Mouse (Mus musculus) olfactory bulb, adult 2 months (tissue): ENCODE measurements at regions not wholly inside any gene's neighbourhood (a gene's known extent, or its start where the extent isn't known, plus 50 kb on each side); places are given as distances from the start of the nearest gene placed in this dataset.

Experiments
- H3K27ac ChIP-seq: fragments of 200-500 bp; 2 replicates; pipeline ENCODE4 v1.5.1; 2012; ENCODE audit warnings: low read depth, low read length; ENCODE audit not compliant: insufficient read depth
- H3K4me1 ChIP-seq: fragments of 200-500 bp; 2 replicates; pipeline ENCODE4 v1.6.1; 2012; ENCODE audit warnings: low read length; ENCODE audit not compliant: control insufficient read depth, insufficient read depth
- H3K4me3 ChIP-seq: fragments of 200-500 bp; 2 replicates; pipeline ENCODE4 v1.5.1; 2012; ENCODE audit warnings: mild to moderate bottlenecking, low read depth, low read length, moderate library complexity; ENCODE audit not compliant: insufficient read depth
- CTCF ChIP-seq: fragments of 200-500 bp; IDR thresholded peaks from 2 replicates; pipeline ENCODE4 v1.5.1; 2012; ENCODE audit warnings: low read depth, mild to moderate bottlenecking, low read length, moderate library complexity; ENCODE audit not compliant: insufficient read depth
- POLR2A ChIP-seq: fragments of 200-500 bp; IDR thresholded peaks from 2 replicates; pipeline ENCODE4 v1.6.1; 2012; ENCODE audit warnings: mild to moderate bottlenecking, low read depth, low read length, moderate library complexity; ENCODE audit not compliant: insufficient read depth
- WGBS: fragments of 180-500 bp; shearing (Covaris S2); methylation state at CpG from one replicate; pipeline ENCODE4 v1.1.7; 2018; 5-methylcytosine and 5-hydroxymethylcytosine counted together

DNA sequence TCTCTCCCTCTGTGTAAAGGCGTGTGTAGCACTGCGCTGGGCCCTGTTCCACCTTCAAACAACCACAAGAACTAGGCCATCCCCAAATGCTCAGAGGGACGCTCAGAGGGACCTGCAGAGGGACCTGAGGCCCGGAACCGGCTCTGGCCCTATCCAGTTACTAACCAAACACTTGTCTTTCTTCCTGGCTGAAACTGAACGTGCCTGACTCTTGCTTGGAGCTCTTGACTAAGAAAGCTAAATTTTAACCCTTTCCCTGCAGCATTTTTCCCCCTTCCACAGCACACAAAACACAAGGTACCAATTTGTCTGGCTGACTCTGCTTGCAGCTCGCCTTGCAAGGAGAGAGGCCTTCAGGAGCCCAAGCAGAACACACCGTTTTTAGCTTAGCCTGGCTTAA, 182.3 kb upstream of the Six2 start:
- TF ChIP-seq POLR2A (no peak), CTCF (no peak)
- Histone ChIP-seq H3K4me1 (peaks cover 17% of the 10 kb centered on the region), H3K27ac (no peak overlapping the region), H3K4me3 (no peak overlapping the region)
- 90% methylated on average over 8 of the region's 8 CpGs for WGBS

DNA sequence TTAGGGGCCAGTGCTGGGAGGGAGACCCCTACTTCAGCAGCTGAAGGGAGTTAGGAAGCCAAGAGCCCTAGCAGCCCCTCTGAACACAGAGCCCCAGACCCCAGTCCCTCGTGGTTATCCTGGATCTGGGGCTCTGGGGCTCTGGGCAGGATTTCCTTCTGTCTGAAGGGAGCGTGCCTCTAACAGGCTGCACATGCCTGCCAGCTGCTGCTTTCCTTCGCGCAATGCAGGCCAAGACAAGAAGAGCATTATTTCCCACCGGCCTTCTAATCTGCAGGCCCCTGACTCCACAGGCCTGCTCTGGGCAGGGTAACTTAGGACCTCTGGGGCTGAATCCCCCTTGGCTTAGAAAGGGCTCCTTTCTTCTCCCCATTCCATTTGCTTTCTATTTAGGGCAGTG, 181.1 kb upstream of the Six2 start:
- Histone ChIP-seq H3K27ac (no peak overlapping the region), H3K4me3 (no peak overlapping the region), H3K4me1 (peaks cover 14% of the 10 kb centered on the region)
- WGBS: 55% methylated on average over 5 of the region's 5 CpGs
- TF ChIP-seq POLR2A (no peak), CTCF (no peak)

DNA sequence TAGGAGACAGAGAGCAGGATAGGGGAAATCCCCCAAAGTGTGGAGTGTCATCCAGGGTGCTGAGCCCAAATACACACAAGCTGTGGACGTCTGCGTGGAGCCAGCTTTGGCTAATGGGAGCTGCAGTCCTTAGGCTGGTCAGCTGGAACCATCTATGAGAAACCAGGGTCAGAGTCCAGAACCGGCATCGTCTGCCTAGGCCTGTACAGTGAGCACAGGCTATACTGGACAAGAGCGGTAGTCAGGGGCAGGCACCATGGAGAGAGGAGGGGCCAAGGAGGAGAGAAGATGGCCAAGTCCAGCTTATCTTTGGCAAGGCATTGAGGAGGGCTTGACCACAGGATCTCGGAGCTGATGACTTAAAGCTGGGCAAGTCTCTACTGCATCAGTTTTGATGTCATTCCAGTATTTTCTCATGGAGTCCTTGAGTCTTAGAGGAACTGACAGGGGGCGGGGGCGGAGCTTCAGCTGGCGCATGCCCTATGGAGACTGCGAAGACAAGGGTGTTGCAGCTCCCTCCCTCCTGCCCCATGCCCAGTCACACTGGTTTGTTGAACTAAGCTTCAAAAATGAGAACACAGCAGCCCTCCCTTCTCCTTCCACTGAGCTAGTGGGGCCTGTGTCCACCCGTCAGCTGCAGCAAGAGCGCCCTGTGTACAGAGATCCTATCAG, 180.0 kb upstream of the Six2 start:
- Histone ChIP-seq H3K4me3 (no peak overlapping the region), H3K4me1 (peaks cover 9% of the 10 kb centered on the region), H3K27ac (no peak overlapping the region)
- WGBS: 88% methylated on average over 12 of the region's 12 CpGs
- TF ChIP-seq POLR2A (no peak), CTCF (no peak)

DNA sequence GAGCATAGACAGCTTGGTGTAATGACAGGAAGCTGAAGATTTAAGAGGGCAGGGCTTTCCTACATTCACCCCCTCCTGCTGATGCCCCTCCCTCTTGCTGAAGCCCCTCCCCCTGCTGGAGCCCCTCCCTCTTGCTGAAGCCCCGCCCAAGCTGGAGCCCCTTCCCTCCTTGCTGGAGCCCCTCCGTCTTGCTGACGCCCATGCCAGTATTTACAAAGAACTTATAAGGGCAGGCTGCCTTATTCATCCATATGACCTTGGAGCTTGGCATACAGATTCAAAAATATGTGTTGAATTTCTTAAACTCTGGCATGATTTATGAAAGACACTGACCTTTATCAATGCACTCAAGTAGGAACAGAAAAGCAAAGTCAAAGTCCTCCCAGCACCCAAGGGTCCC, 178.5 kb upstream of the Six2 start:
- TF ChIP-seq CTCF: no peak
- TF ChIP-seq POLR2A: no peak
- 83% methylated on average over 3 of the region's 3 CpGs for WGBS
- Histone ChIP-seq H3K27ac (no peak overlapping the region), H3K4me1 (0 out of 2 replicates have a peak, but pooled peaks cover 3% of the 10 kb centered on the region), H3K4me3 (no peak overlapping the region)

DNA sequence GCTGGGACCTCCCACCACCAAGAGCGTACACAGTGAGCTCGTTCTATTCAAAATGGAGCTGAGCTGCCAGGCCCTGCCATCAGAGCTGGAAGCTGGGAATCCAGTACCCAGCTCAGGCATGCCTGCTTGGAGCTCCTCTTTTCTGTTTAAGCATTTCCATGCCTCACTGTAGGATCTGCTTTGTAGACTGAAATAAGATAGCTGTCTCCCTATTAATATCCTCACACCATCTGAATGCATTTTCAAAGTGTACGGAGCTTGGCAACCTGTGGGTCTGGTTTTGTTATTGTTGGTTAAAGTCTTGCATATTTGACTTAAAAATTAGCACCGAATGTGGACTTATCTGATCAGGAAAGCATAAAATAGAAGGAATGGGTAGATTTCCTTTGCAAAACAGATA, 177.9 kb upstream of the Six2 start:
- Histone ChIP-seq H3K27ac (no peak overlapping the region), H3K4me3 (no peak overlapping the region), H3K4me1 (0 out of 2 replicates have a peak, but pooled peaks cover 3% of the 10 kb centered on the region)
- 92% methylated on average over 4 of the region's 4 CpGs for WGBS
- no peak for TF ChIP-seq CTCF
- no peak for TF ChIP-seq POLR2A

DNA sequence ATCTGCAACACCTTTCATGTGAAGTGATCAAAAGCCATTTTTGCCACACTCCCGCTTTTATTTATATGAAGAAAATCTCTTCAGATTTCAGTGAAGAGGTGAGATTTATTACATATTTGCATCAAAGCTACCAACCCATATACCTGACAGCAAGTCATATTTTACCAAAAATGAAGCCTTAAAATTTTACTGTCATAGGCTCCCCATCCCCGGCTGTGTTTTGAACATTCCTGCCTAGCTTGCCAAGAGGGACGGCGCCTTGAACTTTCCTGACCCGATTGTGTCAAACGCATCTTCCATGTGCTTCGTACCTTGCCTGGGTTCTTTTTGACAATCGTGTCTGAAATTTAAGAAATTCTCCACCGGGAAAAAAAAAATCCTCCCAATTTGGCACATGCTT, 173.3 kb upstream of the Six2 start:
- no peak for TF ChIP-seq CTCF
- TF ChIP-seq POLR2A: no peak
- Histone ChIP-seq H3K4me1 (peaks cover 6% of the 10 kb centered on the region), H3K27ac (no peak overlapping the region), H3K4me3 (no peak overlapping the region)
- WGBS: 86% methylated on average over 9 of the region's 9 CpGs

DNA sequence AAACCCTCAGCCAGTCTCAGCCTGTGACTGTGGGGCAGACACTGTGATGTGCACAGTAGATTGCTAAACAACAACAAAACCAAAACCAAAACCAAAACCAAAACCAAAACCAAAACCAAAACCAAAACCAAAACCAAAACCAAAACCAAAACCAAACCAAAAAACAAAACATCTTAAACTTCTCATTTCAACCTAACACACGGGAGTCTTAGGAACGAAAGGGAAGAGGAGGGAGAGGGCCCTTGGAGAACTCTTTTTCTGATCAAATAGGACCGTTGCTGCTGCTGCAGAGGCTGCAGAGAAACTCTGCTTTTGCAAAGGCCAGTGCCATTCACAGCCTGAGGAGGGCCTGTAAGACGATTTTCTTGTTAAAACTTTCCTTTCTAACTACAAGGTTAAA, 172.7 kb upstream of the Six2 start:
- WGBS: 91% methylated on average over 4 of the region's 4 CpGs
- H3K4me1 ChIP-seq: peaks cover 6% of the 10 kb centered on the region
- TF ChIP-seq POLR2A (no peak), CTCF (no peak)

DNA sequence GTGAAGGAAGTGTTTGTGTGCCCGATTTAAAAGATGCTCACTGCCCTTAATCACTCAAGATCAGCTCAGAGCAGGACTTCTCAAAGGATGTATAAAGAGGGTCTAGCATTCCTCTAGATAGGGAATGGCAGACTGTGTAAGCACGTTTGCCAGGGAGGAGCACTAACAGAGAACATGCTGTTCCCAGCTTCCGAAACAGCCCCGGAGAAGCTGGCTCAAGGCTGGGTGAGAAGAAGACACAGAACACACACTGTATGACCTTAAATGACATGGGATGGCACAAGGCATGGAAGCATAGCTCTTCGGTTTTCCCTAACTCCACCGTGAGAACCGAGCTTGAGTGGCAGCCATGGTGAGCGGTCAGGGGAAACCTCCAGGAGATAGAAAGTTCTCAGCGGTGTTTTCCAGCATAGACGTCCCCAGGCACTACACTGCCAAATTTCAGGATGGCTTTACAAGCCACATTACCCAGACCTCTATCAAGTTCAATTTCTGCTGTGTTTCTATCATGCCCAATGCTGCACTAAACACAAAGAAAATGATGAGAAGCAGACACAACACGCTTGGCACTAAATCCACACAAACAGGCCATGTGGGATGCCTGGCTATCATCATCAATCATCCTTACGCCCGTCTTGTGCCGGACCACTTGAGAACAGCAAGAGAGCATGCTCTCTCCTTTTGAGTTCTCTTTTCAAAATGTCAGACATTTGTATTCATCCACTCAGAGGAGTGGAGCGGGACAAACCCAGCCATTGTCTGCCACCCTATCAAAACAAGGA, 172.0 kb upstream of the Six2 start:
- 94% methylated on average over 15 of the region's 15 CpGs for WGBS
- no peak overlapping the region for H3K27ac ChIP-seq

More for the DNA sequence above, 172.7 kb upstream of the Six2 start:
- Histone ChIP-seq H3K27ac (no peak overlapping the region), H3K4me3 (no peak overlapping the region)

DNA sequence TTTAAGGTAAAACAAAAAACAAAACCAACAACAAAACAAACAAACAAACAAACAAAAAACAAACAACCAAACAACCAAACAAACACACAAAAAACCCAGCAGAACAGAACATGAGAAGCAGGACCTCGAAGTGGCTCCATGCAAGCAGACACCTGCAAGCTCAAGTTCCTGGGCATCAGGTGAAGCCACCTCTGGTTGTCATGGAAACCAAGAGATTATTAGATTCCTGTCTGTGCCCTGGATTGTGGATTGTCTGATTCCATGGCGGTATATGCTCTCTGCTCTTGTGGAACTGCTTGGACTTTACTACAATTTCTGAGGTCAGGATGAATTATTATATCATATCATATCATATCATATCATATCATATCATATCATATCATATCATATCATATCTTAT, 170.4 kb upstream of the Six2 start:
- H3K4me3 ChIP-seq: no peak overlapping the region
- TF ChIP-seq POLR2A (no peak), CTCF (no peak)
- WGBS: 77% methylated on average over 2 of the region's 2 CpGs
- H3K27ac ChIP-seq: no peak overlapping the region
- peaks cover 6% of the 10 kb centered on the region for H3K4me1 ChIP-seq

More for the DNA sequence above, 172.0 kb upstream of the Six2 start:
- TF ChIP-seq POLR2A: no peak
- no peak for TF ChIP-seq CTCF
- H3K4me1 ChIP-seq: peaks cover 6% of the 10 kb centered on the region
- H3K4me3 ChIP-seq: no peak overlapping the region
